Mouse (Mus musculus) ES-Bruce4 (cell line): Measurements from ENCODE around the gene Cryzl1.

ENCODE experiments used
- CTCF ChIP-seq: IDR thresholded peaks from one replicate; pipeline ENCODE4 v1.8.1; 2011; ENCODE audit warnings: low read depth, low read length
- EP300 ChIP-seq: IDR thresholded peaks from 2 replicates; pipeline ENCODE4 v1.6.1; 2011; ENCODE audit warnings: low read depth, low read length; ENCODE audit not compliant: insufficient read depth
- POLR2A ChIP-seq: IDR thresholded peaks from one replicate; pipeline ENCODE4 v1.8.1; 2011; ENCODE audit warnings: low read length; ENCODE audit not compliant: insufficient read depth

DNA sequence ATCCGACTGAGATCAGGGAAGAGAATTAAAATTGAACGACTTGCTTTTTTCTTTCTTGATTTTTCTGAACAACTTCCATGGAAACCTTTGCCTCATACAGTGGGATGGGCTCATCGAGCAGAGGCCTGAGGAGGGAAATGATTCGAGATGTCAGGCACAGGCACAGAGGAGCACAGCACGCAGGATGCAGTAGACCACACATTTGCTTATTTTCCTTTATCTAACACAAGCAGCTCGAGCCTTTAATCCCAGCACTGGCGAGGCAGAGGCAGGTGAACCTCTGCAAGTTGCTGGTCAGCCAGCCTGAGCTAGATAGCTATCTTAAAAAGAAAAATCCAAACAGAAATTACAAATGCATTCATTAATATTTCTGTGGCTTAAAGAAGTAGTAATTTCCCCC, 39.0 kb downstream of the Cryzl1 start:
- TF ChIP-seq CTCF (no peak), POLR2A (no peak), EP300 (no peak)
